In genomic region chr11:117598610-117599009, GRCm38 (mm10) we compare ENCODE assay signal across 8 mouse cellular contexts. TPM values are rescaled to one million over a fixed set of nuclear protein-coding genes. Genes with fewer than 3 reads are reported as not detected.
DNase-seq lines count a peak whose midpoint lies in the region; ATAC-seq and TF ChIP-seq lines count a peak whose summit lies in the region.

No protein-coding gene starts in this region.

- peak; percentile 80 for ATAC-seq in CD4-positive, CD25-positive, alpha-beta regulatory T cell, adult 4 months
- ATAC-seq in embryonic facial prominence, embryonic 12.5 days (ENCODE audit: insufficient number of reproducible peaks, insufficient read depth, low FRiP score, low TSS enrichment): no peak
- ATAC-seq in intestine, postnatal 0 days: peak; percentile 11; the same call in 1 of the 2 replicates
- ATAC-seq in midbrain, embryonic 13.5 days: no peak
- no peak; the same call in 1 of the 2 replicates for ATAC-seq in granulocyte monocyte progenitor cell, adult 5-6 weeks (replicated peaks; ENCODE audit: poor library complexity, severe bottlenecking)

- no peaks in the 10 kb centered on the region for H3K9me3 ChIP-seq in heart, embryonic 10.5 days
- no peaks in the 10 kb centered on the region for H3K9me3 ChIP-seq in embryonic facial prominence, embryonic 12.5 days
- H3K9me3 ChIP-seq in intestine, postnatal 0 days (ENCODE audit: control insufficient read depth): no peaks in the 10 kb centered on the region
- H3K9me3 ChIP-seq in midbrain, embryonic 13.5 days: no peaks in the 10 kb centered on the region

- no peak overlapping the region for H3K9ac ChIP-seq in embryonic facial prominence, embryonic 12.5 days
- H3K9ac ChIP-seq in intestine, postnatal 0 days (ENCODE audit: low read depth, low read length): peak overlapping the region; percentile 53
- no peak overlapping the region for H3K9ac ChIP-seq in midbrain, embryonic 13.5 days (replicated peaks)

- peak overlapping the region; percentile 26; the same call in 1 of the 2 replicates for H3K27ac ChIP-seq in heart, embryonic 10.5 days
- no peak overlapping the region for H3K27ac ChIP-seq in embryonic facial prominence, embryonic 12.5 days
- no peak overlapping the region for H3K27ac ChIP-seq in intestine, postnatal 0 days (ENCODE audit: low read depth, low read length)
- H3K27ac ChIP-seq in midbrain, embryonic 13.5 days: peak overlapping the region; percentile 86

- H3K4me1 ChIP-seq in heart, embryonic 10.5 days: peaks cover 35% of the 10 kb centered on the region
- H3K4me1 ChIP-seq in embryonic facial prominence, embryonic 12.5 days: peaks cover 26% of the 10 kb centered on the region
- peaks cover 4% of the 10 kb centered on the region; the same call in 1 of the 2 replicates for H3K4me1 ChIP-seq in intestine, postnatal 0 days (replicated peaks; ENCODE audit: control insufficient read depth, insufficient read depth, low read length)
- peaks cover 46% of the 10 kb centered on the region for H3K4me1 ChIP-seq in midbrain, embryonic 13.5 days (replicated peaks)

- DNase-seq in heart, embryonic 10.5 days (ENCODE audit: low spot score): no peak
- DNase-seq in heart, adult 8-10 months (ENCODE audit: low spot score): no peak
- DNase-seq in ovary, adult 18-20 months (ENCODE audit: low spot score): no peak

- no peaks in the 10 kb centered on the region for H3K36me3 ChIP-seq in heart, embryonic 10.5 days
- H3K36me3 ChIP-seq in embryonic facial prominence, embryonic 12.5 days: no peaks in the 10 kb centered on the region
- H3K36me3 ChIP-seq in intestine, postnatal 0 days (ENCODE audit: control insufficient read depth, insufficient read depth): no peaks in the 10 kb centered on the region
- no peaks in the 10 kb centered on the region for H3K36me3 ChIP-seq in midbrain, embryonic 13.5 days

- TF ChIP-seq CTCF in intestine, postnatal 0 days (IDR thresholded peaks at IDR 0.05; ENCODE audit: low read depth): no peak

- 3% methylated on average over 9 of the region's 9 CpGs for WGBS in heart, embryonic 10.5 days
- 6% methylated on average over 9 of the region's 9 CpGs for WGBS in embryonic facial prominence, embryonic 12.5 days
- WGBS in intestine, postnatal 0 days: 7% methylated on average over 9 of the region's 9 CpGs
- WGBS in midbrain, embryonic 13.5 days: 2% methylated on average over 9 of the region's 9 CpGs

- H3K4me2 ChIP-seq in embryonic facial prominence, embryonic 12.5 days (replicated peaks): peak overlapping the region; percentile 39
- peak overlapping the region; percentile 75 for H3K4me2 ChIP-seq in intestine, postnatal 0 days (replicated peaks; ENCODE audit: low read depth)
- H3K4me2 ChIP-seq in midbrain, embryonic 13.5 days (replicated peaks): peak overlapping the region; percentile 33

- peaks cover 92% of the 10 kb centered on the region for H3K27me3 ChIP-seq in heart, embryonic 10.5 days (ENCODE audit: insufficient read depth, poor library complexity, severe bottlenecking)
- H3K27me3 ChIP-seq in embryonic facial prominence, embryonic 12.5 days: peaks cover 48% of the 10 kb centered on the region; the same call in 1 of the 2 replicates
- H3K27me3 ChIP-seq in intestine, postnatal 0 days (replicated peaks; ENCODE audit: control insufficient read depth, insufficient read depth, low read length): peaks cover 8% of the 10 kb centered on the region; the same call in 1 of the 2 replicates
- H3K27me3 ChIP-seq in midbrain, embryonic 13.5 days: peaks cover 43% of the 10 kb centered on the region

- H3K4me3 ChIP-seq in heart, embryonic 10.5 days: peak overlapping the region; percentile 47
- H3K4me3 ChIP-seq in embryonic facial prominence, embryonic 12.5 days: no peak overlapping the region
- peak overlapping the region; percentile 43 for H3K4me3 ChIP-seq in intestine, postnatal 0 days (ENCODE audit: low read depth, low read length)
- H3K4me3 ChIP-seq in midbrain, embryonic 13.5 days (replicated peaks): peak overlapping the region; percentile 2; the same call in 1 of the 2 replicates

RNA-seq across cellular contexts. Expression of gene Tnrc6c, which starts 55.5 kb away (rescaled TPM):
- polyA plus RNA-seq in heart, embryonic 10.5 days (2016; fragmentation: Nextera tagmentation; extraction: Ambion mirVana): 6.1 and 7.4 TPM in 2 replicates
- total RNA-seq in heart, adult 8-10 months (2022): 10 to 100 TPM; 27.0 to 32.1 (median 29.7) TPM
- 10 to 100 TPM; 19.6 to 21.4 TPM for polyA plus RNA-seq in CD4-positive, CD25-positive, alpha-beta regulatory T cell, adult 4 months (2017; shearing (Covaris generic))
- polyA plus RNA-seq in embryonic facial prominence, embryonic 12.5 days (2016; fragmentation: Nextera tagmentation; extraction: Ambion mirVana): 23.9 and 26.1 TPM in 2 replicates
- 6.1 and 6.9 TPM in 2 replicates for polyA plus RNA-seq in intestine, postnatal 0 days (2015; fragmentation: Nextera tagmentation; extraction: Ambion mirVana)
- 30.3 and 31.7 TPM in 2 replicates for polyA plus RNA-seq in midbrain, embryonic 13.5 days (2015; fragmentation: Nextera tagmentation; extraction: Ambion mirVana)
- 21.9 and 24.4 TPM in 2 replicates for total RNA-seq in granulocyte monocyte progenitor cell, adult 5-6 weeks (2014; fragmentation: Nextera tagmentation)
- 22.7 and 23.5 TPM in 2 replicates for total RNA-seq in granulocyte monocyte progenitor cell, adult 5-6 weeks (2017)

Comparison
In these comparisons a context has a peak if more than half of its experiments do, and no peak if none do; other contexts are left out.
1. H3K27ac ChIP-seq: peak in heart, embryonic 10.5 days (single experiment) and midbrain, embryonic 13.5 days (single experiment); none in embryonic facial prominence, embryonic 12.5 days (single experiment) and intestine, postnatal 0 days (single experiment).
2. ATAC-seq: peak in CD4-positive, CD25-positive, alpha-beta regulatory T cell, adult 4 months (single experiment) and intestine, postnatal 0 days (single experiment); none in embryonic facial prominence, embryonic 12.5 days (single experiment), midbrain, embryonic 13.5 days (single experiment) and granulocyte monocyte progenitor cell, adult 5-6 weeks (single experiment).
3. Peak in every context shown above with its lines, with median percentiles within 50 percentile points of each other: H3K4me2 ChIP-seq.